Mouse (Mus musculus): ENCODE measurements around the gene March10. TPM values are rescaled to one million over a fixed set of nuclear protein-coding genes. Genes with fewer than 3 reads are reported as not detected.

Gene March10
- not detected in 2 replicates for polyA plus RNA-seq (2012; rRNA removed)
- polyA plus RNA-seq (2014; fragmentation: Nextera tagmentation; extraction: Ambion mirVana) = not detected in 2 replicates

DNA sequence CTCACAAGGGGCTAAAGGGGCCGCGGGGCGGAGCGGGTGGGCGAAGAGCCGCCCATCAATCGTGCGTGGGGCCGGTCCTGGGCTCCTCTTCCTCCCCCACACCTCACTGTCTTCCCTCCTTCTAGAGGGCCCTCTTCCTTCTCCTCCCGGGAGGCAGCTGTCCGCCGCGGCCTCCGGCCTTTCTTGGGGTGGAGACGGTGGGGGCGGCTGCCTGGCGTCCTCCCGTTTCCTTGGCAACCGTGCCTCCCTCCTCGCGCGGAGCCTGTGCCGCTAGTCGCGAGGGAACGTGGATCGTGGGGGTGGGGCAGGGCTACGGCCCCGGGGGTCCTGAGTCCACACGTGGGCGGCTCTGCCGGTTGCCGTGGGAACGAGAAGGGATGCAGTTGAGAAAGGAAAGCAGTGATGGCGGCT lies at the start of gene March10:
Gene March10 (minus strand): TSS at position 239 of the 411 bp plus-strand sequence.
- Histone ChIP-seq H3K9me3 (ENCODE audit: control insufficient read depth, low read length) (no peaks in the 10 kb centered on the region), H3K27ac (no peak within 1 kb of the TSS), H3K27me3 (ENCODE audit: control insufficient read depth, insufficient read depth, low read length) (peaks cover 17% of the 10 kb centered on the region), H3K36me3 (replicated peaks; ENCODE audit: control insufficient read depth, insufficient read depth, low read depth) (no peaks in the 10 kb centered on the region), H3K4me2 (ENCODE audit: low read depth) (0 out of 2 replicates have a peak within 1 kb of the TSS, but pooled peaks have one; percentile 13), H3K4me1 (replicated peaks; ENCODE audit: control insufficient read depth in 2 of 2, insufficient read depth in 2 of 2, low read length in 1 of 2) (0 out of 4 replicates have a peak, but pooled peaks cover 0 to 2% of the 10 kb centered on the region in 2 experiments), H3K4me3 (ENCODE audit: insufficient read depth in 1 of 2, low read depth in 2 of 2, low read length in 2 of 2) (peak within 1 kb of the TSS in 1 of 2 experiments; percentile 29; a peak in 2 of 4 replicates), H3K9ac (replicated peaks) (no peak within 1 kb of the TSS)
- DNase-seq (ENCODE audit: low read depth in 3 of 3, low spot score in 3 of 3) = no peak
- TF ChIP-seq CTCF (IDR thresholded peaks at IDR 0.05; ENCODE audit: low read depth) = no peak
- 3% methylated on average over 35 of the region's 35 CpGs for WGBS (ENCODE audit: insufficient replicate concordance)
- no peak for ATAC-seq (ENCODE audit: insufficient read depth)

DNA sequence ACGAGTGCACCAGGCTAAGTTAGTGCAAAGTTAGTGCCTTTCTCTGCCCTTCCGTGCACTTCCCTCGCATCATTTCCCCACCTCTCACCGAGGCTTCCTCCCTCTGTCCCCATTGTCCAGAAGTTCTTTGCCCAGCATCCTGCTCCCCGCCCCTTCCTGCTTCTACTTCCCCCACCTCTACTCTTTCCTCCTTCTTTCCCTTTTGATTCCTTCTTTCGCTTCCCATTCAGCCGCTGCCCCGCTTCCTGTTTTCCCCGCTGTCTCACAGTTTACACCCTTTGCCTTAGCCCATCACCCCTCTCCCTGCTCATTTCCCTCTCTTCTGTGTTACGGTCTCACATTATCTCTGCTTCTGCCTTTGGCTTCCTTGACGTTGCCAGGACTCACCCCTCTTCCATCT lies 49.8 kb upstream of the March10 start:
- Histone ChIP-seq H3K27ac (no peak overlapping the region), H3K4me1 (replicated peaks; ENCODE audit: control insufficient read depth in 2 of 2, insufficient read depth in 2 of 2, low read length in 1 of 2) (peaks cover 0 to 2% of the 10 kb centered on the region in 2 experiments; a peak in 1 of 4 replicates), H3K9me3 (ENCODE audit: control insufficient read depth, low read length) (no peaks in the 10 kb centered on the region), H3K9ac (replicated peaks) (no peak overlapping the region), H3K36me3 (replicated peaks; ENCODE audit: control insufficient read depth, insufficient read depth, low read depth) (no peaks in the 10 kb centered on the region), H3K4me2 (ENCODE audit: low read depth) (no peak overlapping the region), H3K4me3 (ENCODE audit: insufficient read depth in 1 of 2, low read depth in 2 of 2, low read length in 2 of 2) (no peak overlapping the region), H3K27me3 (ENCODE audit: control insufficient read depth, insufficient read depth, low read length) (no peaks in the 10 kb centered on the region)
- 20% methylated on average over 11 of the region's 11 CpGs for WGBS (ENCODE audit: insufficient replicate concordance)
- DNase-seq (ENCODE audit: low read depth in 3 of 3, low spot score in 3 of 3) (no peak), ATAC-seq (ENCODE audit: insufficient read depth) (no peak)
- TF ChIP-seq CTCF (IDR thresholded peaks at IDR 0.05; ENCODE audit: low read depth) (no peak), EP300 (IDR thresholded peaks at IDR 0.05; ENCODE audit: low read depth) (0 out of 2 replicates have a peak, but pooled peaks have one; percentile 15)

DNA sequence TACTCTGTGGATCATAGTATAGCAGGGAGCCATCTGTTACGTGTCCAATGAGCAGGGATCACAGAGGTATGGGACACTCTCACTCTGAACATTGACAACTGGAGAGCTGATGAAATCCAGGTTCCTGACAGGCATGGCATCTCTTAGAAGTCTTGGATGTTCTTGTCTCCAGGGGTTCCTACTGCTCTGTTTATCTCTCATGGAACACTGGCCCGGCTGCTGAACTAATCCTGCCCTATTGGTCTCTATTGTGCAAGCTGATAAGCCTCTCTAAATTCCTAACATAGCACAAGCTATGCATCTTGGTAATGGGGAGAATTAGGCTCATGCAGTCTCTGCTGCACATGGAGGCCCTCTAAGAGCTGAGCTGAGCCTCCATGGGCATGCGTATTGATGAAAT lies 48.5 kb upstream of the March10 start:
- WGBS (ENCODE audit: insufficient replicate concordance) = 63% methylated on average over 3 of the region's 3 CpGs
- ATAC-seq (ENCODE audit: insufficient read depth) (no peak), DNase-seq (ENCODE audit: low read depth in 3 of 3, low spot score in 3 of 3) (no peak)
- Histone ChIP-seq H3K4me2 (ENCODE audit: low read depth) (no peak overlapping the region), H3K4me1 (replicated peaks; ENCODE audit: control insufficient read depth in 2 of 2, insufficient read depth in 2 of 2, low read length in 1 of 2) (peaks cover 0 to 2% of the 10 kb centered on the region in 2 experiments; a peak in 1 of 4 replicates), H3K9me3 (ENCODE audit: control insufficient read depth, low read length) (no peaks in the 10 kb centered on the region), H3K9ac (replicated peaks) (no peak overlapping the region), H3K36me3 (replicated peaks; ENCODE audit: control insufficient read depth, insufficient read depth, low read depth) (no peaks in the 10 kb centered on the region), H3K4me3 (ENCODE audit: insufficient read depth in 1 of 2, low read depth in 2 of 2, low read length in 2 of 2) (no peak overlapping the region), H3K27ac (no peak overlapping the region), H3K27me3 (ENCODE audit: control insufficient read depth, insufficient read depth, low read length) (no peaks in the 10 kb centered on the region)
- no peak for TF ChIP-seq CTCF (IDR thresholded peaks at IDR 0.05; ENCODE audit: low read depth)

DNA sequence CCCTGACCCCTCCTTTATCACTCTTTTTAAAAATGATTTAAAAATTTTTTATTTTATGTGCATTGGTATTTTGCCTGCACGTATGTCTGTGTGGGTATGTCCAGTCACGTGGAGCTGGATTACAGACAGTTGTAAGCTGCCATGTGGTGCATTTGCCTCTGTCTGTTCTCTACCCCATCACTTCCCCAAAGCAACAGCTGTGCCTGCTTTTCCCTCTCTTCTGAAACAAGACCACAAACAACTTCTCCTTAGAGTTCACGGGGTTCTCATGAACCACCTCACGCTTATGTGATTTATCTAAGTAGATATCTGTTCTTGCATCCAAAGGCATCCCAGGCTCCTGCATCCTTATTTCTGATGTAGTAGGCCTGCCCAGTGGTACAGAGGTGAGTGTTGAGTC lies 45.8 kb upstream of the March10 start:
- Histone ChIP-seq H3K27me3 (ENCODE audit: control insufficient read depth, insufficient read depth, low read length) (no peaks in the 10 kb centered on the region), H3K4me2 (ENCODE audit: low read depth) (no peak overlapping the region), H3K9me3 (ENCODE audit: control insufficient read depth, low read length) (no peaks in the 10 kb centered on the region), H3K36me3 (replicated peaks; ENCODE audit: control insufficient read depth, insufficient read depth, low read depth) (no peaks in the 10 kb centered on the region), H3K9ac (replicated peaks) (no peak overlapping the region), H3K27ac (no peak overlapping the region), H3K4me3 (ENCODE audit: insufficient read depth in 1 of 2, low read depth in 2 of 2, low read length in 2 of 2) (no peak overlapping the region), H3K4me1 (replicated peaks; ENCODE audit: control insufficient read depth in 2 of 2, insufficient read depth in 2 of 2, low read length in 1 of 2) (0 out of 4 replicates have a peak, but pooled peaks cover 0 to 2% of the 10 kb centered on the region in 2 experiments)
- DNase-seq (ENCODE audit: low read depth in 3 of 3, low spot score in 3 of 3) (no peak), ATAC-seq (ENCODE audit: insufficient read depth) (no peak)
- 19% methylated on average over 4 of the region's 4 CpGs for WGBS (ENCODE audit: insufficient replicate concordance)
- no peak for TF ChIP-seq CTCF (IDR thresholded peaks at IDR 0.05; ENCODE audit: low read depth)
- TF ChIP-seq EP300 (IDR thresholded peaks at IDR 0.05; ENCODE audit: low read depth) = no peak

DNA sequence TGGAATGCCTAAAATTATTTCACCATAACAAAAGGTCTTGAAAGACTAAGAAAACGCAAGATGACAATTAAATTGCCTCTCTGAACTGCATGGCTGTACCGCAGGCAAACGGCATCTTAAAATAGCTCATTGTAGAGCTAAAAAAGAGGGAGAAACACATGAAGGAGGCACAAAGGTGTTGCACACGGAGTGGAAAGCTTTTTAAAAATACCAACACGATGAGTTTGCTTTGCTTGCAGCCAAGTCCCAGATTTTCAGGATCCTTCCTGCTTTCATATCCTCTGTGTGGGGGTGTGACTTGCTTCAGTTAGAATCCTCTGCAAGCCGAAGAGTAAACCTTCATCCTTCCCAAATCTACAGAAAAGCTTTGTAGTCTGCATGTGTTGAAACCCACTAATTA lies 41.0 kb upstream of the March10 start:
- H3K9ac ChIP-seq (replicated peaks) = no peak overlapping the region
- TF ChIP-seq CTCF (IDR thresholded peaks at IDR 0.05; ENCODE audit: low read depth) (no peak), EP300 (IDR thresholded peaks at IDR 0.05; ENCODE audit: low read depth) (no peak)
- H3K36me3 ChIP-seq (replicated peaks; ENCODE audit: control insufficient read depth, insufficient read depth, low read depth) = no peaks in the 10 kb centered on the region
- no peaks in the 10 kb centered on the region; the same call in 1 of the 2 replicates for H3K27me3 ChIP-seq (ENCODE audit: control insufficient read depth, insufficient read depth, low read length)
- ATAC-seq (ENCODE audit: insufficient read depth) = no peak
- no peaks in the 10 kb centered on the region for H3K9me3 ChIP-seq (ENCODE audit: control insufficient read depth, low read length)
- 0 out of 4 replicates have a peak, but pooled peaks cover 0 to 2% of the 10 kb centered on the region in 2 experiments for H3K4me1 ChIP-seq (replicated peaks; ENCODE audit: control insufficient read depth in 2 of 2, insufficient read depth in 2 of 2, low read length in 1 of 2)
- no peak overlapping the region for H3K4me2 ChIP-seq (ENCODE audit: low read depth)
- H3K27ac ChIP-seq = no peak overlapping the region
- no peak overlapping the region for H3K4me3 ChIP-seq (ENCODE audit: insufficient read depth in 1 of 2, low read depth in 2 of 2, low read length in 2 of 2)
- DNase-seq (ENCODE audit: low read depth in 3 of 3, low spot score in 3 of 3) = no peak
- WGBS (ENCODE audit: insufficient replicate concordance) = 58% methylated on average over 6 of the region's 6 CpGs

Data from liver, embryonic 14.5 days (tissue).